Mouse (Mus musculus) MEL (cell line): ENCODE measurements around the gene Dpf2. TPM values are rescaled to one million over a fixed set of nuclear protein-coding genes. Genes with fewer than 3 reads are reported as not detected.

Experiments used
- DNase-seq: peaks from one replicate; pipeline ENCODE4 v3.0.0; 2011; ENCODE audit warnings: low read depth, low spot score
- H3K27ac ChIP-seq: 2 replicates; pipeline ENCODE4 v1.5.1; 2012; ENCODE audit warnings: low read depth, mild to moderate bottlenecking, control low read depth, low read length, moderate library complexity; ENCODE audit not compliant: control insufficient read depth
- H3K27me3 ChIP-seq, 2 experiments: fragments of 150-350 bp in 1 of 2; sonication (generic) in 1 of 2; 2 replicates each; pipeline ENCODE4 v1.6.1; 2012; ENCODE audit warnings: low read length in 2 of 2, mild to moderate bottlenecking in 2 of 2, improper control_type of control experiment in 1 of 2, moderate library complexity in 1 of 2; ENCODE audit not compliant: insufficient read depth in 2 of 2, control insufficient read depth in 1 of 2
- H3K36me3 ChIP-seq, 2 experiments: 2 replicates each; pipeline ENCODE4 v1.6.1; 2012 to 2014; ENCODE audit warnings: low read length in 2 of 2, improper control_type of control experiment in 1 of 2, inconsistent platforms in 1 of 2, mild to moderate bottlenecking in 1 of 2; ENCODE audit not compliant: insufficient read depth in 2 of 2, control insufficient read depth in 1 of 2
- H3K4me1 ChIP-seq, 2 experiments: fragments of 150-350 bp in 1 of 2; sonication (generic) in 1 of 2; 2 replicates each; pipeline ENCODE4 v1.6.1; 2012; ENCODE audit warnings: low read length in 2 of 2, improper control_type of control experiment in 1 of 2, mild to moderate bottlenecking in 1 of 2; ENCODE audit not compliant: insufficient read depth in 2 of 2, control insufficient read depth in 1 of 2
- H3K4me3 ChIP-seq, 2 experiments: fragments of 150-350 bp in 1 of 2; sonication (generic) in 1 of 2; 2 replicates each; pipeline ENCODE4 v1.5.1; 2012; ENCODE audit warnings: low read depth in 2 of 2, low read length in 2 of 2, mild to moderate bottlenecking in 2 of 2, moderate library complexity in 2 of 2, control low read depth in 1 of 2, improper control_type of control experiment in 1 of 2; ENCODE audit not compliant: control insufficient read depth in 1 of 2, insufficient read depth in 1 of 2
- H3K79me2 ChIP-seq: 2 replicates; pipeline ENCODE4 v1.6.1; 2012; ENCODE audit warnings: mild to moderate bottlenecking, low read length, moderate library complexity; ENCODE audit not compliant: control insufficient read depth, poor library complexity, insufficient read depth
- H3K9ac ChIP-seq: 2 replicates; pipeline ENCODE4 v1.6.1; 2012; ENCODE audit warnings: low read depth, mild to moderate bottlenecking, control low read depth, low read length, moderate library complexity; ENCODE audit not compliant: control insufficient read depth, poor library complexity, severe bottlenecking
- H3K9me3 ChIP-seq: fragments of 150-350 bp; sonication (generic); replicated peaks from 2 replicates; pipeline ENCODE4 v1.6.1; 2012; ENCODE audit warnings: mild to moderate bottlenecking, low read length, improper control_type of control experiment, moderate library complexity; ENCODE audit not compliant: insufficient read depth
- CHD1 ChIP-seq: IDR thresholded peaks from 2 replicates; pipeline ENCODE4 v1.6.1; 2012; ENCODE audit warnings: low read depth, mild to moderate bottlenecking, inconsistent platforms, low read length, improper control_type of control experiment
- CHD2 ChIP-seq: IDR thresholded peaks from 2 replicates; pipeline ENCODE4 v1.6.1; 2011; ENCODE audit warnings: low read length, improper control_type of control experiment
- CTCF ChIP-seq, 3 experiments: IDR thresholded peaks in 2 of 3; conservative IDR thresholded peaks in 1 of 3; 2 replicates each; pipeline ENCODE4 v1.5.1; 2011 to 2012; ENCODE audit warnings: low read length in 3 of 3, low read depth in 2 of 3, mild to moderate bottlenecking in 2 of 3, improper control_type of control experiment in 1 of 3, inconsistent platforms in 1 of 3, mixed read lengths in 1 of 3, moderate library complexity in 1 of 3; ENCODE audit not compliant: control insufficient read depth in 1 of 3, insufficient read depth in 1 of 3, poor library complexity in 1 of 3, severe bottlenecking in 1 of 3
- EP300 ChIP-seq, 2 experiments: IDR thresholded peaks; 2 replicates each; pipeline ENCODE4 v1.6.1; 2011; ENCODE audit warnings: improper control_type of control experiment in 2 of 2, low read length in 2 of 2, low read depth in 1 of 2, mild to moderate bottlenecking in 1 of 2
- ETS1 ChIP-seq: IDR thresholded peaks from 2 replicates; pipeline ENCODE4 v1.6.1; 2012; ENCODE audit warnings: low read depth, mild to moderate bottlenecking, inconsistent platforms, low read length, improper control_type of control experiment, moderate library complexity
- HCFC1 ChIP-seq: IDR thresholded peaks from 2 replicates; pipeline ENCODE4 v1.6.1; 2012; ENCODE audit warnings: low read depth, mild to moderate bottlenecking, inconsistent platforms, low read length, improper control_type of control experiment, moderate library complexity
- JUND ChIP-seq: IDR thresholded peaks from 2 replicates; pipeline ENCODE4 v1.6.1; 2011; ENCODE audit warnings: low read depth, mild to moderate bottlenecking, improper control_type of control experiment, low read length
- KAT2A ChIP-seq: conservative IDR thresholded peaks from 2 replicates; pipeline ENCODE4 v1.6.1; 2012; ENCODE audit warnings: low read depth, low read length, improper control_type of control experiment, inconsistent platforms
- MAFK ChIP-seq: IDR thresholded peaks from 2 replicates; pipeline ENCODE4 v1.6.1; 2011; ENCODE audit warnings: low read depth, mild to moderate bottlenecking, low read length, improper control_type of control experiment, borderline replicate concordance
- MAX ChIP-seq: IDR thresholded peaks from 2 replicates; pipeline ENCODE4 v1.6.1; 2011; ENCODE audit warnings: low read length, improper control_type of control experiment
- MXI1 ChIP-seq: IDR thresholded peaks from 2 replicates; pipeline ENCODE4 v1.6.1; 2011; ENCODE audit warnings: mild to moderate bottlenecking, low read depth, low read length, improper control_type of control experiment
- NELFE ChIP-seq: IDR thresholded peaks from 2 replicates; pipeline ENCODE4 v1.6.1; 2011; ENCODE audit warnings: low read depth, low read length, improper control_type of control experiment
- NRF1 ChIP-seq: IDR thresholded peaks from 2 replicates; pipeline ENCODE4 v1.6.1; 2014; ENCODE audit warnings: low read depth, mild to moderate bottlenecking, inconsistent platforms, low read length, improper control_type of control experiment, moderate library complexity; ENCODE audit not compliant: poor library complexity, insufficient read depth, severe bottlenecking
- POLR2A ChIP-seq, 2 experiments: IDR thresholded peaks; 2 replicates each; pipeline ENCODE4 v1.6.1; 2011 to 2012; ENCODE audit warnings: low read length in 2 of 2, mild to moderate bottlenecking in 2 of 2, control low read depth in 1 of 2, improper control_type of control experiment in 1 of 2, low read depth in 1 of 2, moderate library complexity in 1 of 2; ENCODE audit not compliant: control insufficient read depth in 1 of 2, insufficient read depth in 1 of 2, poor library complexity in 1 of 2
- RAD21 ChIP-seq: IDR thresholded peaks from 2 replicates; pipeline ENCODE4 v1.6.1; 2011; ENCODE audit warnings: mild to moderate bottlenecking, low read depth, low read length, improper control_type of control experiment
- SIN3A ChIP-seq: IDR thresholded peaks from 2 replicates; pipeline ENCODE4 v1.6.1; 2012; ENCODE audit warnings: low read length, improper control_type of control experiment, inconsistent platforms
- SMC3 ChIP-seq: IDR thresholded peaks from 2 replicates; pipeline ENCODE4 v1.6.1; 2011; ENCODE audit warnings: low read depth, low read length, improper control_type of control experiment
- TAL1 ChIP-seq: IDR thresholded peaks from 2 replicates; pipeline ENCODE4 v1.6.1; 2012; ENCODE audit warnings: mild to moderate bottlenecking, inconsistent platforms, low read length, moderate library complexity, mixed read lengths
- TBP ChIP-seq: IDR thresholded peaks from 2 replicates; pipeline ENCODE4 v1.8.0; 2011; ENCODE audit warnings: low read depth, low read length, improper control_type of control experiment
- TCF12 ChIP-seq: IDR thresholded peaks from 2 replicates; pipeline ENCODE4 v1.6.1; 2014; ENCODE audit warnings: low read depth, mild to moderate bottlenecking, inconsistent platforms, low read length, improper control_type of control experiment, moderate library complexity
- USF1 ChIP-seq: IDR thresholded peaks from 2 replicates; pipeline ENCODE4 v1.6.1; 2014; ENCODE audit warnings: low read depth, mild to moderate bottlenecking, inconsistent platforms, low read length, improper control_type of control experiment, moderate library complexity
- ZC3H11A ChIP-seq: IDR thresholded peaks from 2 replicates; pipeline ENCODE4 v1.6.1; 2012; ENCODE audit warnings: low read depth, mild to moderate bottlenecking, inconsistent platforms, low read length, improper control_type of control experiment
- ZKSCAN1 ChIP-seq: IDR thresholded peaks from 2 replicates; pipeline ENCODE4 v1.6.1; 2012; ENCODE audit warnings: low read depth, mild to moderate bottlenecking, inconsistent platforms, low read length, improper control_type of control experiment, moderate library complexity
- polyA plus RNA-seq, 2 experiments: library from polyadenylated mRNA; stranded (reverse) in 1 of 2; unstranded in 1 of 2; fragments of >175 nt in 1 of 2; fragments of >200 nt in 1 of 2; gene quantifications; 2 replicates each; pipeline versions ENCODE4 v1.2.1 to v1.2.4; 2012; ENCODE audit warnings: low replicate concordance in 2 of 2, low read depth in 1 of 2; ENCODE audit not compliant: insufficient read length in 2 of 2, insufficient read depth in 1 of 2, missing spikeins in 1 of 2
- total RNA-seq: library from RNA; depleted of rRNA; stranded (reverse); fragments of 300-350 nt; gene quantifications from 2 replicates; pipeline ENCODE4 v1.2.3, GENCODE M21; 2012

Dpf2 gene
- total and polyA plus RNA-seq, 3 experiments: 58.6 to 166 (median 133) TPM

GRCm38 (mm10) chr19:5862335-5863085, 50.3 kb downstream of the Dpf2 start:
- Histone ChIP-seq H3K4me3 (no peak overlapping the region), H3K79me2 (no peaks in the 10 kb centered on the region), H3K9me3 (no peaks in the 10 kb centered on the region), H3K27me3 (no peaks in the 10 kb centered on the region), H3K27ac (no peak overlapping the region), H3K4me1 (no peaks in the 10 kb centered on the region), H3K36me3 (peaks cover 0 to 2% of the 10 kb centered on the region in 2 experiments; a peak in 1 of 4 replicates), H3K9ac (no peak overlapping the region)
- peak; percentile 37 for DNase-seq
- TF ChIP-seq MXI1: no peak
- no peak for TF ChIP-seq MAFK
- no peak for TF ChIP-seq TCF12
- TF ChIP-seq ZKSCAN1: no peak
- TF ChIP-seq ZC3H11A: 0 out of 2 replicates have a peak, but pooled peaks have one; percentile 17
- no peak for TF ChIP-seq CHD1
- no peak for TF ChIP-seq JUND
- TF ChIP-seq POLR2A (IDR thresholded peaks at IDR 0.05; ENCODE audit: control insufficient read depth in 1 of 2, insufficient read depth in 1 of 2, low read depth in 1 of 2, low read length in 2 of 2, poor library complexity in 1 of 2): no peak
- TF ChIP-seq USF1: no peak
- TF ChIP-seq RAD21: peak; percentile 49
- TF ChIP-seq SMC3: peak; percentile 51
- no peak for TF ChIP-seq TAL1
- TF ChIP-seq CTCF (IDR thresholded peaks at IDR 0.05 in 2 of 3, conservative IDR thresholded peaks at IDR 0.05 in 1 of 3; ENCODE audit: control insufficient read depth in 1 of 3, insufficient read depth in 1 of 3, low read depth in 2 of 3, low read length in 3 of 3, poor library complexity in 1 of 3, severe bottlenecking in 1 of 3): peak in 2 of 3 experiments; percentile 29 to 47; a peak in 3 of 6 replicates

GRCm38 (mm10) chr19:5856604-5857003, 56.2 kb downstream of the Dpf2 start:
- no peaks in the 10 kb centered on the region for H3K9me3 ChIP-seq
- no peak overlapping the region for H3K27ac ChIP-seq
- H3K9ac ChIP-seq: no peak overlapping the region
- H3K4me3 ChIP-seq: no peak overlapping the region
- no peaks in the 10 kb centered on the region for H3K79me2 ChIP-seq
- H3K4me1 ChIP-seq: peaks cover 0 to 4% of the 10 kb centered on the region in 2 experiments; a peak in 2 of 4 replicates
- H3K36me3 ChIP-seq: peaks cover 3 to 5% of the 10 kb centered on the region in 2 experiments
- H3K27me3 ChIP-seq: no peaks in the 10 kb centered on the region
- no peak for DNase-seq
- no peak for TF ChIP-seq NELFE
- no peak for TF ChIP-seq SIN3A
- no peak for TF ChIP-seq ETS1
- no peak for TF ChIP-seq ZKSCAN1
- TF ChIP-seq JUND: no peak
- TF ChIP-seq EP300 (IDR thresholded peaks at IDR 0.05; ENCODE audit: low read depth in 1 of 2, low read length in 2 of 2): no peak
- TF ChIP-seq TBP: no peak
- no peak for TF ChIP-seq KAT2A
- no peak for TF ChIP-seq NRF1
- no peak for TF ChIP-seq POLR2A (IDR thresholded peaks at IDR 0.05; ENCODE audit: control insufficient read depth in 1 of 2, insufficient read depth in 1 of 2, low read depth in 1 of 2, low read length in 2 of 2, poor library complexity in 1 of 2)
- TF ChIP-seq CHD1: no peak
- no peak for TF ChIP-seq HCFC1
- no peak for TF ChIP-seq CHD2
- TF ChIP-seq RAD21: no peak
- TF ChIP-seq MAX: no peak
